Mouse (Mus musculus) MEL (cell line): ENCODE data around the gene Hoga1. TPM values are rescaled to one million over a fixed set of nuclear protein-coding genes. Genes with fewer than 3 reads are reported as not detected.

Source experiments
- DNase-seq: peaks from one replicate; pipeline ENCODE4 v3.0.0; 2011; ENCODE audit warnings: low read depth, low spot score
- H3K27ac ChIP-seq: 2 replicates; pipeline ENCODE4 v1.5.1; 2012; ENCODE audit warnings: low read depth, mild to moderate bottlenecking, control low read depth, low read length, moderate library complexity; ENCODE audit not compliant: control insufficient read depth
- H3K27me3 ChIP-seq, 2 experiments: fragments of 150-350 bp in 1 of 2; sonication (generic) in 1 of 2; 2 replicates each; pipeline ENCODE4 v1.6.1; 2012; ENCODE audit warnings: low read length in 2 of 2, mild to moderate bottlenecking in 2 of 2, improper control_type of control experiment in 1 of 2, moderate library complexity in 1 of 2; ENCODE audit not compliant: insufficient read depth in 2 of 2, control insufficient read depth in 1 of 2
- H3K36me3 ChIP-seq, 2 experiments: 2 replicates each; pipeline ENCODE4 v1.6.1; 2012 to 2014; ENCODE audit warnings: low read length in 2 of 2, improper control_type of control experiment in 1 of 2, inconsistent platforms in 1 of 2, mild to moderate bottlenecking in 1 of 2; ENCODE audit not compliant: insufficient read depth in 2 of 2, control insufficient read depth in 1 of 2
- H3K4me1 ChIP-seq, 2 experiments: fragments of 150-350 bp in 1 of 2; sonication (generic) in 1 of 2; 2 replicates each; pipeline ENCODE4 v1.6.1; 2012; ENCODE audit warnings: low read length in 2 of 2, improper control_type of control experiment in 1 of 2, mild to moderate bottlenecking in 1 of 2; ENCODE audit not compliant: insufficient read depth in 2 of 2, control insufficient read depth in 1 of 2
- H3K4me3 ChIP-seq, 2 experiments: fragments of 150-350 bp in 1 of 2; sonication (generic) in 1 of 2; 2 replicates each; pipeline ENCODE4 v1.5.1; 2012; ENCODE audit warnings: low read depth in 2 of 2, low read length in 2 of 2, mild to moderate bottlenecking in 2 of 2, moderate library complexity in 2 of 2, control low read depth in 1 of 2, improper control_type of control experiment in 1 of 2; ENCODE audit not compliant: control insufficient read depth in 1 of 2, insufficient read depth in 1 of 2
- H3K79me2 ChIP-seq: 2 replicates; pipeline ENCODE4 v1.6.1; 2012; ENCODE audit warnings: mild to moderate bottlenecking, low read length, moderate library complexity; ENCODE audit not compliant: control insufficient read depth, poor library complexity, insufficient read depth
- H3K9ac ChIP-seq: 2 replicates; pipeline ENCODE4 v1.6.1; 2012; ENCODE audit warnings: low read depth, mild to moderate bottlenecking, control low read depth, low read length, moderate library complexity; ENCODE audit not compliant: control insufficient read depth, poor library complexity, severe bottlenecking
- H3K9me3 ChIP-seq: fragments of 150-350 bp; sonication (generic); replicated peaks from 2 replicates; pipeline ENCODE4 v1.6.1; 2012; ENCODE audit warnings: mild to moderate bottlenecking, low read length, improper control_type of control experiment, moderate library complexity; ENCODE audit not compliant: insufficient read depth
- HCFC1 ChIP-seq: IDR thresholded peaks from 2 replicates; pipeline ENCODE4 v1.6.1; 2012; ENCODE audit warnings: low read depth, mild to moderate bottlenecking, inconsistent platforms, low read length, improper control_type of control experiment, moderate library complexity
- MAX ChIP-seq: IDR thresholded peaks from 2 replicates; pipeline ENCODE4 v1.6.1; 2011; ENCODE audit warnings: low read length, improper control_type of control experiment
- MYB ChIP-seq: IDR thresholded peaks from 2 replicates; pipeline ENCODE4 v1.6.1; 2011; ENCODE audit warnings: mild to moderate bottlenecking, low read depth, low read length, improper control_type of control experiment
- RAD21 ChIP-seq: IDR thresholded peaks from 2 replicates; pipeline ENCODE4 v1.6.1; 2011; ENCODE audit warnings: mild to moderate bottlenecking, low read depth, low read length, improper control_type of control experiment
- RCOR1 ChIP-seq: IDR thresholded peaks from 2 replicates; pipeline ENCODE4 v1.6.1; 2012; ENCODE audit warnings: low read depth, mild to moderate bottlenecking, inconsistent platforms, low read length, improper control_type of control experiment
- SIN3A ChIP-seq: IDR thresholded peaks from 2 replicates; pipeline ENCODE4 v1.6.1; 2012; ENCODE audit warnings: low read length, improper control_type of control experiment, inconsistent platforms
- SMC3 ChIP-seq: IDR thresholded peaks from 2 replicates; pipeline ENCODE4 v1.6.1; 2011; ENCODE audit warnings: low read depth, low read length, improper control_type of control experiment
- TAL1 ChIP-seq: IDR thresholded peaks from 2 replicates; pipeline ENCODE4 v1.6.1; 2012; ENCODE audit warnings: mild to moderate bottlenecking, inconsistent platforms, low read length, moderate library complexity, mixed read lengths
- TCF12 ChIP-seq: IDR thresholded peaks from 2 replicates; pipeline ENCODE4 v1.6.1; 2014; ENCODE audit warnings: low read depth, mild to moderate bottlenecking, inconsistent platforms, low read length, improper control_type of control experiment, moderate library complexity
- UBTF ChIP-seq: IDR thresholded peaks from 2 replicates; pipeline ENCODE4 v1.6.1; 2012; ENCODE audit warnings: low read depth, mild to moderate bottlenecking, inconsistent platforms, low read length, improper control_type of control experiment, moderate library complexity, borderline replicate concordance; ENCODE audit not compliant: insufficient read depth
- USF1 ChIP-seq: IDR thresholded peaks from 2 replicates; pipeline ENCODE4 v1.6.1; 2014; ENCODE audit warnings: low read depth, mild to moderate bottlenecking, inconsistent platforms, low read length, improper control_type of control experiment, moderate library complexity
- ZC3H11A ChIP-seq: IDR thresholded peaks from 2 replicates; pipeline ENCODE4 v1.6.1; 2012; ENCODE audit warnings: low read depth, mild to moderate bottlenecking, inconsistent platforms, low read length, improper control_type of control experiment
- polyA plus RNA-seq, 2 experiments: library from polyadenylated mRNA; stranded (reverse) in 1 of 2; unstranded in 1 of 2; fragments of >175 nt in 1 of 2; fragments of >200 nt in 1 of 2; gene quantifications; 2 replicates each; pipeline versions ENCODE4 v1.2.1 to v1.2.4; 2012; ENCODE audit warnings: low replicate concordance in 2 of 2, low read depth in 1 of 2; ENCODE audit not compliant: insufficient read length in 2 of 2, insufficient read depth in 1 of 2, missing spikeins in 1 of 2
- total RNA-seq: library from RNA; depleted of rRNA; stranded (reverse); fragments of 300-350 nt; gene quantifications from 2 replicates; pipeline ENCODE4 v1.2.3, GENCODE M21; 2012

Gene Hoga1
- total and polyA plus RNA-seq, 3 experiments: 0.31 to 0.38 TPM; not detected in 1

DNA sequence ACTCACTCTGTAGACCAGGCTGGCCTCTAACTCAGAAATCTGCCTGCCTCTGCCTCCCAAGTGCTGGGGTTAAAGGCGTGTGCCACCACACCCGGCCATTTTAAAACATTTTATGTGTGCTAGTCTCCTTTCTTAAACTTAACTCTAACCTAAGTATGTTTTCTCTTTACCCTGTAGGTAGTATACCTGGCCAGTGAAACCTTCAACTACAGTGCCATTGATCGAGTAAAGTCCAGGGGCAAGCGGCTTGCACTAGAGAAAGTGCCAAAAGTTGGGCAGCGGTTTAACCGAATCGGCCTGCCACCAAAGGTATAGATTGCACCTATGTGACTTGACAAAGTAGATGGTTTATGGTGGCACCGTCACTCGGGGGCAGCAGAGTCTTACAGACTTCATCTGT lies 59.3 kb downstream of the Hoga1 start:
- H3K4me1 ChIP-seq: no peaks in the 10 kb centered on the region
- H3K9ac ChIP-seq: no peak overlapping the region
- no peaks in the 10 kb centered on the region for H3K9me3 ChIP-seq
- no peak overlapping the region for H3K4me3 ChIP-seq
- TF ChIP-seq UBTF (no peak), RAD21 (peak; percentile 2), RCOR1 (no peak), ZC3H11A (no peak)
- DNase-seq: no peak
- H3K27me3 ChIP-seq: no peaks in the 10 kb centered on the region
- H3K36me3 ChIP-seq: peaks cover 0 to 6% of the 10 kb centered on the region in 2 experiments; a peak in 3 of 4 replicates
- no peak overlapping the region for H3K27ac ChIP-seq
- no peaks in the 10 kb centered on the region for H3K79me2 ChIP-seq

DNA sequence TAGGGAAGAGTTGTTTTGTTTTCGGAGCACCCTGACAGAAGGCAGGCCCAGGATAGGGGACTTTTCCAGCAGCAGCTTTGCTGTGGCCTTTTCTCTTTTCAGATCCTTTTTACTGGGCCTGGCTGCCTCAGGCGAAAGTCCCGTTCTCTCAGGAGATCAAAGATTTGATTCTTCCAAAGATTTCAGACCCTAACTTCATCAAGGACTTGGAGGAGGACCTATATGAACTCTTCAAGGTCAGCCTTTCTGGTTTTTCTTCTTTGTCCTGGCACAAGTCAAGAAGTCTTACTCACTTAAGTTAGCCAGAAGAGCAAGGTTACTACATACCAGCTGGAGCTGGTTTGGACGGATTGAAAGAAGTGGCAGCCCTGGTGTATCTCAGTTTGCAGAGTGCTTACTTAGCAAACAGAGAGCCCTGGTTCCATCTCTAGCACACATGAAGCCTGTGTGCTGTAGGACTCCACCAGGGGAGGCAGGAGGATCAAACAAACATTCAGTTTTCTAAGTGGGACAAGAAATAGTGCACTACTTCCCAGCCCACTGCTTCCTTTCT lies 70.4 kb downstream of the Hoga1 start:
- Histone ChIP-seq H3K9ac (no peak overlapping the region), H3K36me3 (peaks cover 0 to 7% of the 10 kb centered on the region in 2 experiments; a peak in 2 of 4 replicates), H3K9me3 (no peaks in the 10 kb centered on the region), H3K27me3 (no peaks in the 10 kb centered on the region), H3K4me1 (peaks cover 0 to 2% of the 10 kb centered on the region in 2 experiments; a peak in 1 of 4 replicates), H3K4me3 (no peak overlapping the region), H3K79me2 (no peaks in the 10 kb centered on the region), H3K27ac (no peak overlapping the region)
- DNase-seq: no peak
- no peak for TF ChIP-seq HCFC1
- no peak for TF ChIP-seq TCF12
- no peak for TF ChIP-seq MAX
- no peak for TF ChIP-seq USF1
- TF ChIP-seq SMC3: no peak
- TF ChIP-seq TAL1: no peak
- no peak for TF ChIP-seq UBTF

DNA sequence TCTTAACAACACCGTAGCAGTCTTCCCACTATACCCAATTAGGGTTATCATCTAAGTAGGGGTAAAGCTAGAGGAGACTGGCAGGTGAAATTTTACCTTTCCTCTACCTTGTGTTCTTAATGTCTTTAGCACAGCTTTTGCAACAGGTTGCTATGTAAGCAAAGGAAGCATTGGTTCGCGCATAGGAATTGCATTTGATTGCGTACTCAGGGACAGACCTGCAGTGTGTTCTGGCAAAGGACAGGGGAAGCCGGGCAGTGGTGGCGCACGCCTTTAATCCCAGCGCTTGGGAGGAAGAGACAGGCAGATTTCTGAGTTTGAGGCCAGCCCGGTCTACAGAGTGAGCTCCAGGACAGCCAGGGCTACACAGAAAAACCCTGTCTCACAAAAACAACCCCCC lies 72.7 kb downstream of the Hoga1 start:
- Histone ChIP-seq H3K36me3 (peaks cover 0 to 10% of the 10 kb centered on the region in 2 experiments; a peak in 2 of 4 replicates), H3K79me2 (no peaks in the 10 kb centered on the region), H3K4me3 (no peak overlapping the region), H3K4me1 (peaks cover 0 to 2% of the 10 kb centered on the region in 2 experiments; a peak in 1 of 4 replicates), H3K27me3 (no peaks in the 10 kb centered on the region), H3K9ac (no peak overlapping the region), H3K9me3 (no peaks in the 10 kb centered on the region), H3K27ac (no peak overlapping the region)
- no peak for DNase-seq
- TF ChIP-seq SIN3A: no peak
- no peak for TF ChIP-seq TCF12
- TF ChIP-seq SMC3: no peak
- no peak for TF ChIP-seq MYB
